Mouse (Mus musculus) spleen, postnatal 4 days (tissue): Measurements from ENCODE around the gene Adora1.

ENCODE experiments used
- DNase-seq, 2 experiments: peaks; one replicate each; pipeline ENCODE4 v3.0.0; 2022; ENCODE audit warnings: low spot score in 2 of 2

Gene Adora1

DNA sequence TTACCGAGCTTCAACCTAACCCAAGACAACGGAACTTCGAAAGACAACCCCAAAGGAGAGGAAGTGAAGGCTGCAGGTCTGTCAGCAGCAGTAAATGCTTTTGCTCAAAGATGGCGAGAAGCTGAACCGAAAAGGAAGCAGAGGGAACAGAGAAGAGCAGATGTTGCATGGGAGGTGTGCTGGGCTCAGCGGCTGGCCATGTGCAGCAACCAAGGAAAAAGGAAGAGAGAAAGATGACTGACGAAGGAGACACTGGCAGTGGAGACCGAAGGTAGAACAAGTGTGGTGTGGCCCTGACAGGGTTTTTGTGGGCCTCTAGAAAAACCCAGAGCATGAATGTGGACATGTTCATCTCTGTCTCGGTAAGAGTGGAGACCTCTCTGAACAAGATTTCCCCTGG, 5.5 kb upstream of the Adora1 start:
- no peak for DNase-seq

DNA sequence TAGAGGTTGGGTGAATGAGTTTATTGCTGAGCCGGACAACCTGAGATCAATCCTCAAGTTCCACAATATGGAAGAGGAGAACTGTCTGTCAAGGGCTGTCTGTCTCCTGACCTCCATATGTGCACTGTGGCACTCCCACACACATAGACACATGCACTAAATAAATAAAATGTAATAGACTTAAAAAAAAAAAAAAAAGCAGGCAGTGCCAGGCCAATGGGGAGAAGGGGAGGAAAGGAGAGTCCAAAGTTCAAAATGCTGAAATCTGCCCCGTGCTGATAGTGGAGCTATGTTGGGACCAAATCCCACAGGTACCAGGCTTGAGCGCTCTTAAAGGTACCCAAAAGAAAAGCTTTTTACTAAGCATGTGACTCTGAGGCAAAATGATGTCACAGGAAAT, 2.2 kb upstream of the Adora1 start:
- DNase-seq: no peak

DNA sequence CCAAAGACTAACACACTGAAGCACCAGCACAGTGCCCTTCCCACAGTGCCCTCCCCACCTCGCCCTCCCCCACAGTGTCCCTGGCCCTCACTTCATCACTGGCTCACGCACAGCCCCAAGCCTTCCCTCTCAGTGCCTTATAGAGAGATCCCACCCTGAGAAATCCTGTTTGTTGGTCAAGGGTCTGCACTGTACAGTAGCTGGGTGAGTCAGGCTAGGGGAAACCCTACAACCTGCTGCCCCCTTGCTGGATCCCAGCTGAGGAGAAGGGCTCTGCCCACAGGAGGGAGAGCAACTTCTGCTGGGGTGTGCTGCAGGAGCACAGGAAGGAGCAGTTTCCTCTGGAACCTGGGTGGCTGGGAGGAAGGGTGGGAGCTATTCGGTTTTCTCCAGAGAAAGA, 911 bp upstream of the Adora1 start:
- no peak for DNase-seq

DNA sequence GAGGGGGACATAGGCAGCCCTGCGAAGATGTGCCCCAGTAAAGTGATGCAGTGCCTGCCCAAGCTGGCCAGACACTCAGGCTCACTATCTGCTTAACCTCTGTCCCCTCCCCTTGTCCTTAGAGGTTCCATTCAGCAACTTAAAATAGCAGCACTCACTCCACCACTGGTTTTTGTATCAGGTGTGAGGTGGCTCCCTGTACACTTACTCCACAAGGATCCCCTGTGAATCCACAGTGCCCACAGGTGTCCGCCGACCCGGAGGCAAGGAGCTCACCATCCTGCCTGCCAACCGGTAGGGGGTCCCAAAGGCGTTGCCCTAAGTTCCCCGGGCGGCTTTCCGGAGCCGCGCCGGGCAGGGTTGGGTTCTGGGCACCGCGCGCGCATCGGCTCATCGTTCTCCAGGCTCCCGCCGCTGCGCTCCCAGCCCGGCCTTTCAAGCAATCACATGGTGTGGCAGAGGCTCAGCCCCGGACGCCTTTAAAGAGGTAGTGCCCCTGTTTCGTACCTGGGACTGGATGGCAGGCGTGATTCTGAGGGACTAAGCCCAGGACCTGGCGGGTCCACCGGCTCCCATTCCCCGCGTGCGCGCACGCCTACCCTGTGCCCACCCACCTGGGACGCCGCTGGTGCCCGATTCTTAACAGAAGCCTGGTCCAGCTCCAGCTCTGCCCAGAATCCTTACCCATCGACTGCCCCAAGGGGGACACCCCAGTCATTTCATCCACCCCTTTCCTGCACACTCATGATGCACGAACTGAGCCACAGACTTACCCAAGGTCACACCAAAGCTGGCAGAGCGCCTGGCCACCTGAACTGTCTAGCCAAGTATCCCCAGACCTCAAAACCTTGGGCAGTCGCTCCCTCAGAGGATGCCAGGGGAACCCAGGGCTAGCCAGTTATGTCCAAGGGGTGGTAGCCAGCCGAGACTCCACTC, 508 bp downstream of the Adora1 start:
- no peak for DNase-seq

DNA sequence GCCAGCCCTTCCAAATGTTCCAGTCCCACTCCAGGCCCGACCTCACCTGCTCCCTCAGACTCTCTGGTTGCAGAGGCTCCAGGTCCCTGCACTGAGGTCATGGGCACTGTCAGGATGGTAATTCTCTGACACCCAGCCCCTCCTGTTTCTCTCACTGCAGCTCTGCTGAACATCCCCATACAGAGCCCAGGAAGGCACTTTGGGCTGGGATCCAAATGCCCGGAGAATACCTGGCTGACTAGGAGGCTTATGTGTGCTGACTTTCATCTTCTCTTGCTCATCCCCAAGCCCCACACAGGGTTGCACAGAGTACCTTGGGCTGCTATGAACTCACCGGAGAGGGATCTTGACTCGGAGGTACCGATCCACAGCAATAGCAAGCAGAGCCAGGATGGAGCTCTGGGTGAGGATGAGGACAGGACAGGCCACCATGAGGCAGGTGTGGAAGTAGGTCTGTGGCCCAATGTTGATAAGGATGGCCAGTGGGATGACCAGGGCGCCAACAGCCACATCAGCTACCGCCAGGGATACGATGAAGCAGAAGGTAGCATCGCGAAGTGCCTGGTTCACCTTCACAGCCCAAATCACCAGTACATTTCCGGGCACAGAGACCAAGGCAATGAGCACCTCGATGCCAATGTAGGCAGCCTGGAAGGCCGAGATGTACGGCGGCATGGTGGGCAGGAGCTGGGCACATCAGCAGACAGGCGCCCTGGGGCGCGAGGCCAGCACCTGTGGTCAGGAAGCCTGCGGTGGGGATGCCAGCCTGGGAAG, 1.4 kb downstream of the Adora1 start:
- DNase-seq: no peak

DNA sequence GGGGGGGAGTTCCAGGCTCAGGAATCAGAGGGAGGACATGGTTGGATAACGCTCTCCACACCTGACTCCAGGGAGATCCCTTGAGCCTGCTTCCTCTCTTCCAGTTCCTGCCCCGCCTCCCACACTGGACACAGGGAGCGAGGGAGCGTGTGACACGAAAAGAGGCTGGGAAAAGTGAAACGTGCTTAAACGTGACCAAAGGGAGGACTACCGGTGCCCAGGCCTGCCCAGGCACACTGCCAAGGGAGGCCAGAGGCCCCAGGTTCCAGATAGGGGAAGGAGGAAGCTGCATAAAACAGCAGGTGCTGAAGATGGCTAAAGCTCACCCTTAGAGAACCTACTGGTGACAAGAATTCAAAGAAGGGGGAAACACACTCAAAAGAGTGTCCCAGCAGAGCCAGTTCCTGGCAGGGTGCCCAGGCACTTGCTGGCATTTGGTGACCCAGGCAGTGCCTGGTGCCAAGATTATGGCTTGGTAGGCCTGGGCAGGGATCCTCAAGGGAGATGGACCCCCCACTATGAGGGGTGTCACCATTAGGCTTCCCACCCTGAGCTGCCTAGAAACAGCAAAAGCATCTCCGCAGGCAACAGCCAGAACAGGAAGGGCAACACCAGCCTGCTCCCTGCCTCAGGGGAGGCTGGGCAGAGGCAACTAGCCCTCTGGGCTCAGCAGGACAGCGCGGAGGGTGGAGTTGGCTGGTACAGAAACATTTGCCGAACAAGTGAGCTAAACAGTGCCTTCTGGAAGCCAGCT, 2.3 kb downstream of the Adora1 start:
- no peak for DNase-seq

DNA sequence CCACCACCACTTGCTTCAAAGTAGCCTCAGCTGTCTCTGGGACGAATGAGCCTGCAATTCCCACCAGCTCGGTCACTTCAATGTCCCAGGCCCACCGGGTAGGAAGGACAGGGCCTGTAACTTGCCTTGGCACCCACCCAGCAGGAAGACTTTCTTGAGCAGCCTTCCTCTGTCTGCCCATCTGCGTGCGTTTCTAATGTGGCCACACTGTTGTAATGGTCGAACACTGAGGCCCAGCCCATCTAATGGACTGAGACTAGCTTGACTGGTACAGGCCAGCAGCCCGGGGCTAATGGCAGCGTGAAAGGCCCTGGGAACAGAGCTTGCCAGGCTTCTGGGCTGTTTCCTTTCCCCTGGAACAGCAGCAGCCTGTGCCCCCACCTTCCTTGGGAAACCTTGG, 2.9 kb downstream of the Adora1 start:
- no peak for DNase-seq

DNA sequence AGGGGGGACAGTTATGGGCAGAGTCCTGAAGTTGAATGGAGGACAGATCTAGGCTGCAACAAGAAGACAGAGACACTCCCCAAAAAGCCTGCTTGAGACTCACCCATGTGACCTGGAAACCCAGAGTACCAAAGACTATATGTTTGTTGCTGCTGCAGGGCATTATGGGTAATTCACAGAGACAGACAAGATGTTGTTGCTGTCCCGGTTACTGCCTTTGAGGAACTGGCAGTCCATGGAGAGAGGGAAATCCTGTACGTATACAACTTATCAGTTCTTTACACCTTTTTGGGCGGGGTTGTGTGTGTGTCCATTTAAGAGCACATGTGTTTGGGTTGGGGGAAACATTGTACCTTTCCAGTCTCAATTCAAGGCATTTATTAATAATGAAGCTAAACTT, 3.5 kb downstream of the Adora1 start:
- no peak for DNase-seq

DNA sequence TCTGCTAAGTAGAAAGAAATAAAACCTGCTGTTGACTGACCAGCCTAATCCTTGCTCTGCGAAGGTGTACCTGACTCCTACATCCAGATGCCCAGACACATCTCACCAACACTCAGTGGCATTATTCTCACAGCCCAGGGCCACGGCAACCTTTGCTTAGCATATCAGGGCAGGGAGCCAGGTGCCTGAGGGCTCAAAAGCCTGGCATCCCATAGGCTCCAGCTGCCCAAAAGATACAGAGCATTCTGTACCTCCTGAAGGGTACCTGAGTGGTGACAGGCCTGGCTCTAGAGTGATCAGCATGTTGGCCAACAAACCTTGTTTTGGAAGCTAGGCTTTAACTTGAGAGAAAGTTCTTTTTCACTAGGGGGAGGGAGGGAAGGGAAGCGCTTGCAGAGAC, 4.0 kb downstream of the Adora1 start:
- no peak for DNase-seq

DNA sequence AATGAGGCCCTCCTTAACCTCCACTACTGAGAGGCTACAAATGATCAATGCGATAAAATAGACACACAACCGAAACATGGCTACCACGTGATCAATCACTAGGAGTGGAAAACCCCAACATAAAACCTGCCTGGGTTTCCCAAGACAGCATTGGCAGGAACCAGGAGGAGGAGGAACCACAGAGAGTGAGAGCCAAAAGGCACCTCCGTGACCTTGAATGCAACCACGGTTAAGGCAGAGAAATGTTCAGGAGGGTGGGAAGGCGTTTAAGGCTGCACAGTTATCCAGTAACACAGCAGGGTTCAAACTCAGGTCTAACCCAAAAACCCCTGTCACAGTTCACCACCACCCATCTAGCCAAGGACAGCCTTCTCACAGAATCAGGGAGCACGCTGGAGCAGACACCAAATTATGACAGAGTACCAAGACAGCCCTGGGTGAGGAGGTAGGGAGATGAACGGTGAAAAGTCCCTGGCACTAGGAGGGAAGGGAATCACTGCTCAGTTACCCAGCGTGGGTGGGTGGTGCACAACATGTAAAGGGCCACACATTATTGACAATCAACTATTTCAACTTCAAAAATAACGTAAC, 4.5 kb downstream of the Adora1 start:
- no peak for DNase-seq

DNA sequence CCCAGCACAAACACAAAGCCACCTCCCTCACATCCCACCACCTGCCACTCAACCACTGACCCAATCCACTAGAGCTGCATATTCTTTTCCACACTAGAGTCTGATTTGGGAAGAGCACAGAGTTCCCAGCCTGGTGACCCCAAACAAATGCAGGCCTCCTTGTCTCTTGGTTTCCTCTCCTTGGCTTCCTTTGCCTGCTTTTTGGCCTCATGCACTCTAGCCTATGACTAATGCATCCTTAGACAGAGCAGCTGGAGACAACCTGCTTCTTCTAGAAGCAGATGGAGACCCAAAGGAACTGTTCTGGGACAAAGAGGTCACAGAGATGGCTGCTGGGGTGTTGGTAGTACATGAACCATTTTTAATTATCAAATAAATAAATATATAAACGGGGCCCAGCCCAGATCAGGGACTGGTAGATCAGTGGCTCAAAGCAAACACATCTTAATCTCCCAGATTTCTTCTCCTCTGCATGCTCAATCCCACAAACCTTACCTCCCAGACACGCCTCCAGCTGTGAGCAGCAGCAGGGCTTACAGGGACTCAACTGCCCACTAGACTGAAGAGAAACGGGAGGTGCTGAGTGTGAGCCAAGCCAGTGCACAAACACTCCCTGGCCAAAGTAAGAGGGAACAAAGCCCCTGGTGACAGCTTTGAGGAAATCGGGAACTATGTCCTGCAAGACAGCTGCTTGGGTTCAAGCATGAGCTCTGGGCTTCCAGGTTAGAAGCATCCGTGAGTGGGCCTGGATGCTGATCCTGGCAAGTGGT, 5.2 kb downstream of the Adora1 start:
- no peak for DNase-seq

DNA sequence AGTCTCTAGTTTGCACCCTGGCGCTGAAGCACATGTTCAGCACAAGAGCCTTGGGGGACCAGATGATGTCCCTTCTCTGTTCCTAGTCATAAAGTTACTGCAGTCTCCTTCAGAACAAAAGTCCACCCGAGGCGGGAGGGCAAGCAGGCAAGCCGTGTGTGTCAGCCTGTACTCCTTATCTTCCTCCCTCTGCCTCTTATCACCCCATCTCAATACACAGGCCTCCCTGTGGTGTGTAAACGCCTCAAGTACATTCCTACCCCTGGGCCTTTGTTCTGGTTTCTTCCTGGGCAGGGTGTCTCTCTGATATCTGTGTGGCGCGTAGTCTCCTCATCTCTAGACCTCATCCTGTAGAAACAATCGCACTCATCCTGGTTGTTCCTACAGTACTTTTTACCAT, 8.5 kb downstream of the Adora1 start:
- no peak for DNase-seq

DNA sequence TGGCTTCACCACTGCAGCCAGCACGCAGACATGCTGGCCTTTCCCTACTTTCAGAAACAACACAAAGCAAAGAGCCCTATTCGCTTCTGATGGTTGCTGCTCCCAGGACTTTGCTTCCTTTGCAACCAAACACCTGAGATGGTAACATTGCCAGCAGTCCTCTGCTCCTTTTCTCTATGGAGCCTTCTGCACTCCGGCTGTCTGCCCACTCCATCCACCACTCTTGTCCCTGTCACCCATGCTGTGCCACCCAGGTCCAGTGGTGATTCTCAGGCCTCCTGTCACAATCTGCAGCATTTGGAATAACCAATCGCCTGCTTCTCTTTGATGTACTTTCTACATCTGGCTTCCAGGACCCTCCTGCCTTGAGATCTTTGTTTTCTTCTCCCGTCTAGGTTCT, 9.9 kb downstream of the Adora1 start:
- DNase-seq: no peak

DNA sequence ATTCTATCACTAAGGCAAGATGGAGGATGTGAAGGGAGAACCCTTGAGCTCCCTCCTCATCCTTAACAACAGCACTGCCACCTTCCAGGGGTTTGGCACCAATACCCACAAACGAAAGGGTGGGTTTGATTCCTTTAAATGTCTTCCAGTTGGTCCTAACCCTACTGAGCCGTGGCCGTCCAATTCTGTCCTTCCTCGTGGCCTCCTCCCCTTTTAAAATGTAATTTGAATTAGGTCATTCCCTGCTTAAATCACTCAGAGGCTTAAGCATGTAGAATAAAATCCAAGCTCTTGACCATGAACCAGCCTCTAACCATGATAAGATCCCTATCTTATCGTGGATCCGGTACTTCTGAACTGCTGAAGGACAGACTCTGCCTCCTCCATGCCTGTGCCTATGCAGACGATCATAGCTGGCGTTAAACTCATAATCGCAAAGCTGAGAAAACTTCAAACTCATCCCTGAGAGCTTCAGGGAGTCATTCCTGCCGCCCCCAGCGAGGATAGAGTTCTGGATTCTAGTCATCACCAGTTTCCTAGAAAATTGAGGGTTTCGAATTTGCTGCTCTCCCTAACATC, 10.5 kb downstream of the Adora1 start:
- no peak for DNase-seq

DNA sequence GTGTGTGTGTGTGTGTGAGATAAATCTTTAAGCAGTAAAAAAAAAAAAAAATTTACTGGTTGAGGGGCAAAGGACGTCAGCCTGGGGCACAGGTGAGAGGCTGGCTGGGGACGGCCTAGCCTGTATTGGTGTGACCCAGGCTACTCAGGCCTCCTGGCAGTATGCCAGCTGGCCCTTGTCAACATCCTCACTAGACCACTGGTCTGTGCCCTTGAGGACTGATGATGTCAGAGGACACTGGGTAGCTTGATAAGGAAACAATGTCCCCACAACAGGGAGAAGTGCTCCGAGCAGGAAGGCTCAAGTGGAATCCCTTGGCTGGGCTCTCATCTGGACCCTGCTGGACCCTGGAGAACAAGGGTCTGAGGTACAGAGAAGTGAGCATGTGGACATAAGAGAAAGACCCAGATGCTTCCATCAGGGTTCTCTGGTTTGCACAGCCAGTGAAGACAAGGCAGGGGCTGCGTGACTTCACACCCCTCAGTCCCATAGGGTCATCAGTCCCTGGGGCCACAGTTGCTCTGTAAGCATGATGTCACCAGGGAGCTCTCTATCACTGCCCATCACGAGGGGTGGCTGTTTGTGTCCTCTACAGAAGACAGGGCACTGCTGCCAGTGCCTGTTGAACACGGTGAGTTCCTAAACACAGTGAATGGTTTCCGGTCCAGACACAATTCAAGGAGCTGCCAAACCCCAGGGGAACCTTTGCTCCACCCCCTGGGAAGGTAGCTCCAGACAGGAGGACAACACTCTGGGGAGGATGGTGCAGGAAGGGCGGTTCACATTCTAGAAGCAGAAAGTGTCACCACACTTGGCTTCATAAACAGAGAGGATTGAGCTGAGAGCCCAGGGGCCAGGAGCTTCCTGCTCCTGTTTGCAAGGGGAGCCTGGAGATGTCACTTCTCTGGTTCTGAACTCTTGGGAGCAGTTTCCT, 12.8 kb downstream of the Adora1 start:
- DNase-seq: no peak

DNA sequence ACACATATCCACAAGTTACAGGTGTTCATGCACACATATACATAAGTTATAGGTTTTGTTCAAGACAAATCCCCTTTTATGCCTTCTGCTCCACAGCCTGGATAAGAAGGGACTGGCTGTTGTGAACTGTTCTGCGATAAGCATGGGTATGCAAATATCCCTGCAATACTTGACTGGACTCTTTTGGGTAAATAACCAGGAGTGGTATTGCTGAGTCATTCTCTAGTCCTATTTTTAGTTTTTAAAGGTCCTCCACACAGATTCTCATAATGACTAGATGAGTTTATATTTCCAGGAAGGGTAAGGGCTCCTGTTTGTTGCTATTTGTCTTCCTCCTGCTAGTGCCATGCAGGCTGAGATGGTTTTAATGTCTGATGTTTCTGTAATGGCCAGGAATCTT, 14.1 kb downstream of the Adora1 start:
- DNase-seq: no peak

DNA sequence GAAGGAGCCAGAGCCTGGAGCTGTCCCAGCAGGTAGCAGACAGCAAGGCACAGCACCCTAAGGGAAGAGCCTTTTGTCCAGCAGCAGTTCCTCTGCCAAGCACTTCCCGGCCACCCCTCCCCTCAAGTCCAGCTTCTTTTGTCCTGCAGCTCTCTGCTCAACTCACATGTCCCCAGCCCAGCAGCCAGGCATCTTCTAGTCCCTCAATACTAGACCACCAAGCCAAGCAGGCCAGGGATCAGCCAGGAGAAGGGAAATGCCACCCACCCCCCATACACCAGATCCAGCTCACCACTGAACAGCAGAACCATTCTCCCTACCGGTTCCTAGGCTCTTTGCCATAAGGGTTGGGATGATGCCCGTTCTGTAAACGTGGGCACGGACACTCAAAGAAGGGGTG, 15.6 kb downstream of the Adora1 start:
- DNase-seq: no peak

DNA sequence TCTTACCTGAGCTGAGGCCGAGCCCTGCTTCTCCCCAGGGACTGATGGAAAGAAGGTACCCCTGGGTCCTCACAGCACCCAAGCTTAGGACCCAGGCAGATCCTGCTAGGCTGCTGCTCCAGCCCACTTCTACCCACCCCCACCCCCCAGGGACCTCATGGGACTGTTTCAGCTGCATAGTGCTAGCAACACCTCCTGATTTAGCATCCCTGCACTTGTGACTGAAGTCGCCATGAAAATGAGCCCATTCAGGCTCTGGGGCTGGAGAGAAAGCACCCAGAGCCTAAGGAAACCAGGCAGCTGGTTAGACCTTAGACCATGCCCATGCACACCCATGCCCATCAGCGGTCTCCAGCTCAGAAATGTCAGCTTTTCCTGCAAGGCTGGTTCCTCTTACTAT, 17.3 kb downstream of the Adora1 start:
- no peak for DNase-seq

DNA sequence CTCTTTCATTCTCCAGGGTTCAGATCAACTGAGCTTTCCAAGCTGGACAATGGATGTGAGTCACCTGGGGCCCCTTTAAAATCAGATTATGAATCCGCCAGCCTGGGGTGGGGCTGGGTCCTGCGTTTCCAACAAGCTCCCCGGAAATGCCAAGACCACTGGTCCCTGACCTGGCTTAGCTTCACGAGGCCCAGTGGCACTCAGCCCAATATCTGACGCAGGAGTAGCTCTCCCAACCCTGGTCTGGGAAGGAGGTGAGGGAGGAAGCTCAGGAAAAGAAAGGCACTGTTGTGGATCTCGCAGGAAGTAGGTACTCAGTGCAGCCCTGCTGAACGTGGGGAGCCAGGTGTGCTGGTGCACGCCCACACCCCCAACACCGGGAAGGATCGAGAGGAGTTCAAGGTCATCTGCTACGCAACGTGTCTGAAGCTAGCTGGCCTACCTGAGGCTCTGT, 18.2 kb downstream of the Adora1 start:
- DNase-seq: no peak

DNA sequence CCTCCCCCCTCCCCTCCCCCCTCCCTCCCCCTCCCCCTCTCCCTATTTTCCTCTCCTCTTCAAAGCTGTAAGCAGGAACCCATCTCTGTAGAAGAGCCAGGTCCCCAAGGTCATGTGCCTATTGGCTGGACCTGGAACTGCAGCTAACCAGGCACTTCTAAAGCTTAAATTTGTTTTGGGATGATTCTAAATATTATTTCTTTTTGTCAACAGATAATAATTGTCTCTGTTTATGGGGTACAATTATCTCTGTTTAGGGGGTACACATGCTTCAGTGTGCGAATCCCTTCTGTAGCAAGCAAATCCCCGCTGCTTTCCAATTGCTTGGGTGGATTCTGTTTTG, 18.6 kb downstream of the Adora1 start:
- DNase-seq: no peak
